Mouse (Mus musculus) limb, embryonic 15.5 days (tissue): Measurements from ENCODE around the gene Tmem140. TPM values are rescaled to one million over a fixed set of nuclear protein-coding genes. Genes with fewer than 3 reads are reported as not detected.

Source experiments
- ATAC-seq: fragments of 200-750 bp; cut with Nextera tagmentation; 2 replicates; pipeline ENCODE4 v1.8.0; 2017; ENCODE audit warnings: low read depth, moderate TSS enrichment; ENCODE audit not compliant: insufficient number of reproducible peaks, low FRiP score, low TSS enrichment
- H3K27ac ChIP-seq: fragments of 300-500 bp; sonication (generic); 2 replicates; pipeline ENCODE4 v1.5.1; 2015; ENCODE audit warnings: moderate library complexity, mild to moderate bottlenecking, inconsistent platforms
- H3K27me3 ChIP-seq: fragments of 300-500 bp; sonication (generic); 2 replicates; pipeline ENCODE4 v1.6.1; 2015; ENCODE audit warnings: inconsistent platforms
- H3K36me3 ChIP-seq: fragments of 300-500 bp; sonication (generic); 2 replicates; pipeline ENCODE4 v1.6.1; 2015; ENCODE audit warnings: inconsistent platforms
- H3K4me1 ChIP-seq: fragments of 300-500 bp; sonication (generic); 2 replicates; pipeline ENCODE4 v1.6.1; 2015; ENCODE audit warnings: inconsistent platforms
- H3K4me2 ChIP-seq: fragments of 300-500 bp; sonication (generic); 2 replicates; pipeline ENCODE4 v1.6.1; 2015; ENCODE audit warnings: mild to moderate bottlenecking, inconsistent platforms
- H3K4me3 ChIP-seq: fragments of 300-500 bp; sonication (generic); 2 replicates; pipeline ENCODE4 v1.5.1; 2015; ENCODE audit warnings: mild to moderate bottlenecking, inconsistent platforms
- H3K9ac ChIP-seq: fragments of 300-500 bp; sonication (generic); 2 replicates; pipeline ENCODE4 v1.6.1; 2015; ENCODE audit warnings: inconsistent platforms
- H3K9me3 ChIP-seq: fragments of 300-500 bp; sonication (generic); 2 replicates; pipeline ENCODE4 v1.6.1; 2016; ENCODE audit warnings: inconsistent platforms
- WGBS: fragments of 180-500 bp; shearing (Covaris S2); methylation state at CpG from one replicate; pipeline ENCODE4 v1.1.7; 2015; 5-methylcytosine and 5-hydroxymethylcytosine counted together
- polyA plus RNA-seq: library from polyadenylated mRNA; unstranded; fragments of >200 nt; fragmentation: Nextera tagmentation; extraction: Ambion mirVana; gene quantifications from 2 replicates; pipeline ENCODE4 v1.2.1, GENCODE M21; 2015

Gene Tmem140
- polyA plus RNA-seq, 1 experiment from 2014 or later: 2.4 TPM

GRCm38 (mm10) chr6:34877509-34878321, 14.8 kb downstream of the Tmem140 start, which contains the start of gene Cyren:
Gene Cyren (minus strand): TSS chr6:34878060.
- peak within 1 kb of the TSS; percentile 94 for H3K27ac ChIP-seq
- no peaks in the 10 kb centered on the region for H3K9me3 ChIP-seq
- ATAC-seq: peak; percentile 87
- under 1% methylated on average over 56 of the region's 56 CpGs for WGBS
- peak within 1 kb of the TSS; percentile 74 for H3K9ac ChIP-seq
- H3K36me3 ChIP-seq: peaks cover 28% of the 10 kb centered on the region
- H3K4me2 ChIP-seq: peak within 1 kb of the TSS; percentile 56
- H3K4me3 ChIP-seq: peak within 1 kb of the TSS; percentile 64
- H3K4me1 ChIP-seq: peaks cover 27% of the 10 kb centered on the region
- no peaks in the 10 kb centered on the region for H3K27me3 ChIP-seq

GRCm38 (mm10) chr6:34879101-34879740, 16.3 kb downstream of the Tmem140 start:
- H3K9me3 ChIP-seq: no peaks in the 10 kb centered on the region
- no peak overlapping the region for H3K4me3 ChIP-seq
- 77% methylated on average over 16 of the region's 16 CpGs for WGBS
- no peak overlapping the region for H3K4me2 ChIP-seq
- 0 out of 2 replicates have a peak overlapping the region, but pooled peaks have one; percentile 6 for H3K27ac ChIP-seq
- H3K9ac ChIP-seq: no peak overlapping the region
- peaks cover 27% of the 10 kb centered on the region for H3K36me3 ChIP-seq
- H3K27me3 ChIP-seq: no peaks in the 10 kb centered on the region
- peaks cover 27% of the 10 kb centered on the region for H3K4me1 ChIP-seq
- ATAC-seq: no peak

GRCm38 (mm10) chr6:34879911-34880475, 17.0 kb downstream of the Tmem140 start:
- H3K4me2 ChIP-seq: no peak overlapping the region
- H3K27me3 ChIP-seq: no peaks in the 10 kb centered on the region
- 61% methylated on average over 6 of the region's 6 CpGs for WGBS
- peaks cover 24% of the 10 kb centered on the region for H3K4me1 ChIP-seq
- no peak overlapping the region for H3K27ac ChIP-seq
- H3K9me3 ChIP-seq: no peaks in the 10 kb centered on the region
- no peak overlapping the region for H3K9ac ChIP-seq
- peaks cover 35% of the 10 kb centered on the region for H3K36me3 ChIP-seq
- no peak overlapping the region for H3K4me3 ChIP-seq
- no peak for ATAC-seq

- ATAC-seq: no peak
- Histone ChIP-seq H3K4me3 (no peak overlapping the region), H3K27ac (no peak overlapping the region), H3K9ac (no peak overlapping the region), H3K9me3 (no peaks in the 10 kb centered on the region), H3K27me3 (no peaks in the 10 kb centered on the region), H3K4me2 (no peak overlapping the region), H3K36me3 (peaks cover 71% of the 10 kb centered on the region), H3K4me1 (no peaks in the 10 kb centered on the region)
- 81% methylated on average over 7 of the region's 7 CpGs for WGBS
Observed at GRCm38 (mm10) chr6:34884724-34885123, 21.8 kb downstream of the Tmem140 start.

- Histone ChIP-seq H3K27ac (no peak overlapping the region; the same call in 1 of the 2 replicates), H3K4me3 (no peak overlapping the region), H3K9ac (no peak overlapping the region), H3K9me3 (no peaks in the 10 kb centered on the region), H3K36me3 (peaks cover 81% of the 10 kb centered on the region), H3K27me3 (no peaks in the 10 kb centered on the region), H3K4me1 (no peaks in the 10 kb centered on the region), H3K4me2 (no peak overlapping the region)
- 81% methylated on average over 6 of the region's 6 CpGs for WGBS
- ATAC-seq: 0 out of 2 replicates have a peak, but pooled peaks have one; percentile 65
Observed at GRCm38 (mm10) chr6:34887131-34887850, 24.3 kb downstream of the Tmem140 start.

- ATAC-seq: no peak
- no peak overlapping the region for H3K4me3 ChIP-seq
- H3K27ac ChIP-seq: no peak overlapping the region
- 78% methylated on average over 4 of the region's 4 CpGs for WGBS
- no peaks in the 10 kb centered on the region for H3K9me3 ChIP-seq
- peaks cover 87% of the 10 kb centered on the region for H3K36me3 ChIP-seq
- no peaks in the 10 kb centered on the region for H3K4me1 ChIP-seq
- no peak overlapping the region for H3K4me2 ChIP-seq
- H3K27me3 ChIP-seq: no peaks in the 10 kb centered on the region
- no peak overlapping the region for H3K9ac ChIP-seq
Observed at GRCm38 (mm10) chr6:34889185-34889584, 26.2 kb downstream of the Tmem140 start.

GRCm38 (mm10) chr6:34895569-34895968, 32.6 kb downstream of the Tmem140 start:
- 88% methylated on average over 7 of the region's 7 CpGs for WGBS
- no peaks in the 10 kb centered on the region for H3K27me3 ChIP-seq
- no peak overlapping the region for H3K4me3 ChIP-seq
- H3K27ac ChIP-seq: no peak overlapping the region
- H3K9ac ChIP-seq: no peak overlapping the region
- ATAC-seq: no peak
- H3K4me1 ChIP-seq: no peaks in the 10 kb centered on the region
- H3K36me3 ChIP-seq: peaks cover 85% of the 10 kb centered on the region
- no peaks in the 10 kb centered on the region for H3K9me3 ChIP-seq
- H3K4me2 ChIP-seq: no peak overlapping the region

GRCm38 (mm10) chr6:34896168-34896780, 33.3 kb downstream of the Tmem140 start:
- no peak for ATAC-seq
- Histone ChIP-seq H3K4me1 (no peaks in the 10 kb centered on the region), H3K4me2 (no peak overlapping the region), H3K4me3 (no peak overlapping the region), H3K36me3 (peaks cover 85% of the 10 kb centered on the region), H3K9ac (no peak overlapping the region), H3K27ac (no peak overlapping the region), H3K9me3 (no peaks in the 10 kb centered on the region), H3K27me3 (no peaks in the 10 kb centered on the region)
- 60% methylated on average over 16 of the region's 16 CpGs for WGBS

GRCm38 (mm10) chr6:34899127-34899526, 36.2 kb downstream of the Tmem140 start:
- Histone ChIP-seq H3K4me3 (no peak overlapping the region), H3K4me2 (no peak overlapping the region), H3K9ac (no peak overlapping the region), H3K4me1 (no peaks in the 10 kb centered on the region), H3K27ac (no peak overlapping the region), H3K27me3 (no peaks in the 10 kb centered on the region), H3K36me3 (peaks cover 80% of the 10 kb centered on the region), H3K9me3 (no peaks in the 10 kb centered on the region)
- 92% methylated on average over 2 of the region's 2 CpGs for WGBS
- no peak for ATAC-seq

GRCm38 (mm10) chr6:34900990-34901389, 38.0 kb downstream of the Tmem140 start:
- ATAC-seq: no peak
- H3K9ac ChIP-seq: no peak overlapping the region
- no peak overlapping the region for H3K4me2 ChIP-seq
- no peak overlapping the region for H3K4me3 ChIP-seq
- no peaks in the 10 kb centered on the region for H3K4me1 ChIP-seq
- H3K27me3 ChIP-seq: no peaks in the 10 kb centered on the region
- H3K9me3 ChIP-seq: no peaks in the 10 kb centered on the region
- no peak overlapping the region for H3K27ac ChIP-seq
- peaks cover 76% of the 10 kb centered on the region for H3K36me3 ChIP-seq
- WGBS: 73% methylated on average over 2 of the region's 2 CpGs

GRCm38 (mm10) chr6:34901911-34902444, 39.0 kb downstream of the Tmem140 start:
- no peaks in the 10 kb centered on the region for H3K4me1 ChIP-seq
- no peak for ATAC-seq
- no peaks in the 10 kb centered on the region for H3K27me3 ChIP-seq
- H3K4me2 ChIP-seq: no peak overlapping the region
- H3K27ac ChIP-seq: no peak overlapping the region
- no peak overlapping the region for H3K9ac ChIP-seq
- H3K36me3 ChIP-seq: peaks cover 83% of the 10 kb centered on the region
- H3K4me3 ChIP-seq: no peak overlapping the region
- no peaks in the 10 kb centered on the region for H3K9me3 ChIP-seq
- 72% methylated on average over 9 of the region's 9 CpGs for WGBS
